Mouse (Mus musculus) megakaryocyte, embryonic 14.5 days (primary cell): ENCODE results near the gene Grcc10.

Experiments
- FLI1 ChIP-seq: IDR thresholded peaks from 2 replicates; pipeline ENCODE4 v1.6.1; 2012; ENCODE audit warnings: low read length, inconsistent platforms, mixed read lengths
- GATA1 ChIP-seq: IDR thresholded peaks from 3 replicates; pipeline ENCODE4 v1.6.1; 2012; ENCODE audit warnings: mixed read lengths, low read length, inconsistent platforms, borderline replicate concordance

- no peak for TF ChIP-seq GATA1
- no peak for TF ChIP-seq FLI1
These were observed 17.7 kb upstream of the Grcc10 start for GRCm38 (mm10) chr6:124758849-124759232.
